Mouse (Mus musculus) embryonic facial prominence, embryonic 15.5 days (tissue): ENCODE measurements at regions not wholly inside any gene's neighbourhood (a gene's known extent, or its start where the extent isn't known, plus 50 kb on each side); places are given as distances from the start of the nearest gene placed in this dataset.

Experiments
- ATAC-seq: fragments of 200-750 bp; cut with Nextera tagmentation; 2 replicates; pipeline ENCODE4 v1.8.0; 2017; ENCODE audit warnings: low read depth, moderate TSS enrichment; ENCODE audit not compliant: insufficient number of reproducible peaks, low FRiP score, low TSS enrichment
- H3K27ac ChIP-seq: fragments of 300-500 bp; sonication (generic); replicated peaks from 2 replicates; pipeline ENCODE4 v1.5.1; 2015; ENCODE audit warnings: mild to moderate bottlenecking, inconsistent platforms
- H3K27me3 ChIP-seq: fragments of 300-500 bp; sonication (generic); 2 replicates; pipeline ENCODE4 v1.6.1; 2015; ENCODE audit warnings: inconsistent platforms
- H3K36me3 ChIP-seq: fragments of 300-500 bp; sonication (generic); 2 replicates; pipeline ENCODE4 v1.6.1; 2015; ENCODE audit warnings: mild to moderate bottlenecking, inconsistent platforms
- H3K4me1 ChIP-seq: fragments of 300-500 bp; sonication (generic); 2 replicates; pipeline ENCODE4 v1.6.1; 2015; ENCODE audit warnings: inconsistent platforms
- H3K4me2 ChIP-seq: fragments of 300-500 bp; sonication (generic); replicated peaks from 2 replicates; pipeline ENCODE4 v1.6.1; 2015; ENCODE audit warnings: mild to moderate bottlenecking, inconsistent platforms
- H3K4me3 ChIP-seq: fragments of 300-500 bp; sonication (generic); replicated peaks from 2 replicates; pipeline ENCODE4 v1.5.1; 2015; ENCODE audit warnings: mild to moderate bottlenecking, inconsistent platforms
- H3K9ac ChIP-seq: fragments of 300-500 bp; sonication (generic); 2 replicates; pipeline ENCODE4 v1.6.1; 2015; ENCODE audit warnings: inconsistent platforms
- H3K9me3 ChIP-seq: fragments of 300-500 bp; sonication (generic); replicated peaks from 2 replicates; pipeline ENCODE4 v1.6.1; 2016; ENCODE audit warnings: inconsistent platforms
- WGBS: fragments of 180-500 bp; shearing (Covaris S2); methylation state at CpG from one replicate; pipeline ENCODE4 v1.1.7; 2015; 5-methylcytosine and 5-hydroxymethylcytosine counted together

DNA sequence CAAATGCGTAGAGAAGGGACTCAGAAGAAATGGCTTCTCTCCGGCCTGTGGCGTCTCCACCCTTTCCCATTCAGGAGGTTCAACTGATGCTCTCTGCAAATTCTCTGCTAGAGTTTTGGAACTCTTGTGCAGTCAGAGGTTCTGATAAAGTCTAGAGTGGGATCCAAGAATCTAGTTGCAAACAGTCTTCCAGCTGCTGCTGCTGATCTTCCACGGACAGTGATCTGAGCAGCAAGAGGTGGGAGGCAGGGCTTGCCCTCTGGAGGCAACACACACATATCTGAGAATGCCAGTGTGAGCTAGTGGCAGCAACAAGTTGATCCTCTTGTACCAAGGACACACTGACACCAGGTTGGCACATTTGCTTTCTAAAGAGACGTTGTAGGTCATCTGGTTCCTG, 93.4 kb upstream of the Gas1 start:
- no peak for ATAC-seq
- Histone ChIP-seq H3K36me3 (no peaks in the 10 kb centered on the region), H3K4me3 (no peak overlapping the region), H3K9ac (no peak overlapping the region), H3K9me3 (peaks cover 7% of the 10 kb centered on the region), H3K4me1 (peaks cover 17% of the 10 kb centered on the region), H3K27ac (no peak overlapping the region), H3K27me3 (no peaks in the 10 kb centered on the region), H3K4me2 (no peak overlapping the region)
- 85% methylated on average over 5 of the region's 5 CpGs for WGBS

DNA sequence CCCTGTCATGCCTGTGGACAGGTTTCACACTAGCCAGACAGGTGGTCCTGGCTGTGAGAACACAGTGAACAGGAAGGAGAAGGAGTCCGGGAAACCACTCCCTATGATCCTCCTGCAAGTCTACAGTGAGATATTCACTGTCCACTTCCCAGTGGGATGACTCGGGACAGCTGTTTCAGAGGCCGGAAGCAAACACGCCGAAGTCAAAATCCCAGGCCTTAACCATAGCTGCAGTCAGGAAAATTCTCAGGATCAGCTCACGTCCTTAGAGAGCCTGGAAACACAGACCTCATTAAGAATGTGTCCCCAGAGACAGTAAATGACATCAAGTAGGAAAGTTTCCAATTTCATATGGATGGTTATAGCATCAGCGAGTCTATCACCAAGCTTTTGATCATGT, 96.2 kb upstream of the Gas1 start:
- Histone ChIP-seq H3K4me3 (no peak overlapping the region), H3K27me3 (no peaks in the 10 kb centered on the region), H3K27ac (no peak overlapping the region; the same call in 1 of the 2 replicates), H3K9ac (no peak overlapping the region), H3K4me2 (no peak overlapping the region), H3K36me3 (no peaks in the 10 kb centered on the region), H3K4me1 (no peaks in the 10 kb centered on the region), H3K9me3 (peaks cover 7% of the 10 kb centered on the region)
- no peak for ATAC-seq
- 58% methylated on average over 7 of the region's 7 CpGs for WGBS

DNA sequence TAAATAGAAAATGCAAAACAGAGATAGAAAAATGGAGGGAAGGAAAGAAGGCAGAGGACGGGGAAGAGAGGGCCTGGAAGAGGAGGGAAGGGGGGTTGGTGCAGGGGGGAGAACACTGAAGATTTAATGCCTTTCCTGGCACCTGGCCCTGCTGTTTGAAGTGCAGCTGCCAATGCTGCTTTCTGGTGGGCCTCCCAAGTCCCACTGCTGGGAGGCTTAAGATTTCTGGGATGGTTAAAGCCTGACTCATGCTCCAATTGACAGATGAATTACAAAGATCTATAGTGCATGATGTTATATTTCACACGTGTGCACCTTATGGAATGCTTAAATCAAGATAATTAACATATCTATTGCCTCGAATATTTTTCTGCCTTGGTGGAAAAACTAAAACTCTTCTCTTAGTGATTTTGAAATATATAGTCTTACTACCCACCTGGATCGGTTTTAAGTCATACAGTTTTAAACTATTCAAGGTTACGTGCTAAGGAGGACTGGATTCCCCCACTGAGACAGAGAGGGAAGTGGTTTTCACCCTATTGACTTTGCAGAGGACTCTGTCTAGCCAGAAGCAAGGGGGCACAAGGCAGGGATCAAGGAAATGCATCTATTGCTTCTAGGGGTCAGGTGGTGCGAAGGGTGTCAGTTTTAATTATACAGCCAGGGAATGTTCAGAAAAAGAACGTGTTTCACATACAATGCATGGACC, 105.5 kb upstream of the Gas1 start:
- Histone ChIP-seq H3K9ac (no peak overlapping the region), H3K27ac (peak overlapping the region; percentile 76), H3K36me3 (no peaks in the 10 kb centered on the region), H3K9me3 (no peaks in the 10 kb centered on the region), H3K4me3 (no peak overlapping the region), H3K4me1 (peaks cover 29% of the 10 kb centered on the region), H3K27me3 (no peaks in the 10 kb centered on the region), H3K4me2 (no peak overlapping the region)
- WGBS: 32% methylated on average over 7 of the region's 7 CpGs
- ATAC-seq: peak; percentile 85

DNA sequence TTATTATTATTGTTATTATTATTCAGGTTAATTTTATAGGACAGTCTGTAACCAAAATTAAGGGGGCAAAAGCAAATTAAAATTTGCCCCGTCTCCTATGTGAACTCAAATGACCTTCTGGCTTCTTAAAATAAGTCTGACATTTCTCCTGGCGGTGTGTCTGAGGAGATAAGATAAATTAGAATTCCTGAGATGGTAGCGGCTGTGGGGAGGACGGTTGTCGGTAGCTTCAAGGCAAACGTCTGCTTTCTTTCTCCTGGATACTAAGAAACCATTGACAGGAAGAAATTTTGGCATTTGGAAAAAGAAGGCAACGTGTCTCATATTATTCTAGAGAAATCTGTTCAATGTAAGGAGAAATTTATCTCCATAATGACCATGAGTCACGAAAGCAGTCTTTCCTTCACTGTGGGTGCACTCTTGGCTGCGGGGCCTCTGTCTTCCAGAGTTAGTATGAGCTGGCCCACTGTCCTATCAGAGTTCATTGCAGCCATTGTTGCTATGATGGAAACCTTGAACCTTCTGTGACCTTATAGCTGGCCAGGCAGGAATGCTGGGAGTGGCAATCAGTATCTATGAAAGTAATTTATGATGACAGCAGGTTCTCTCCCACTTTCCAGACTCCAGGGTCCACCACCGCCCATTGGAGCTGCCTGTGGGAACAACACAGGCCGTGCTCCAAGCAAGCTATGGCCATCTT, 109.5 kb upstream of the Gas1 start:
- Histone ChIP-seq H3K9ac (no peak overlapping the region), H3K4me2 (no peak overlapping the region), H3K4me3 (no peak overlapping the region), H3K4me1 (peaks cover 28% of the 10 kb centered on the region), H3K9me3 (no peaks in the 10 kb centered on the region), H3K36me3 (no peaks in the 10 kb centered on the region), H3K27me3 (no peaks in the 10 kb centered on the region), H3K27ac (no peak overlapping the region)
- 62% methylated on average over 11 of the region's 11 CpGs for WGBS
- no peak for ATAC-seq

DNA sequence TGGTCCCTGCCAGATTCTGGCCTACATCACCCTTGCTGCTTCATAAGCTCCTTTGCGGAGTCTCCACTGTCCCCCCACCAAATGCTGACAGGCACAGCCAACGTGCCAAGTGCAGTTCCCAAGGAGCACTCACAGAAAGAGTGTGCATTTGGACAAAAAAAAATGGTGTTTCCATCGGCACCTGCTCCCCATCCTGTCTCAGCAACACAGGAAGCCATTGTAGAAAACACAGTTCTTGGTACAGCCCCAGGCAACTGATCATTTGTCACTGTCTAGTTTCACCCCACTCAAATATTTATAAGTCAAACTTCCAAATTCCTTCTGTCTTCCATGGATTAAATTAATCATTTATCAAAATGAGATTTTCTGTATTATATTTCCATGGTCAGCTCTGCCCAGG, 112.5 kb upstream of the Gas1 start:
- Histone ChIP-seq H3K27me3 (no peaks in the 10 kb centered on the region), H3K9ac (no peak overlapping the region), H3K4me3 (no peak overlapping the region), H3K36me3 (no peaks in the 10 kb centered on the region), H3K9me3 (no peaks in the 10 kb centered on the region), H3K27ac (no peak overlapping the region), H3K4me1 (peaks cover 14% of the 10 kb centered on the region; the same call in 1 of the 2 replicates), H3K4me2 (no peak overlapping the region)
- WGBS: 50% methylated on average over 3 of the region's 3 CpGs
- no peak for ATAC-seq

DNA sequence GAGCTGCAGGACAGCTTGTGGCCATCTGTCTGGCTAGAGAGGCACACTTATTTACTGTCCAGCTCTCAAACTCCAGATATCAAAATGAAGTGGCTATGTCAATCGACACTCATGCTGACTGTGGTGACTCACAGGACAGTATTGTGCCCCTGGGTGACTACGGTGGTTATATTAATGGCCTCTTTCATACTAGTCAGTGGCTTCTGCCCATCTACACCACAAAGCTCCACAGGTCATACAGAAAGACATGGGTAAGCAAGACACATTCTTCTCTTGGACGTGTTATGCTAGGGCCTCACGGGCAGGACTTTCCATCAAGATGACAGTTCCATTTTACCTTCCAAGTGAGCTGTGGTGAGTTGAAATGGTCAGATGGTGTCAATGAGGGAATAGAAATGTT, 113.7 kb upstream of the Gas1 start:
- H3K9me3 ChIP-seq: no peaks in the 10 kb centered on the region
- no peaks in the 10 kb centered on the region for H3K27me3 ChIP-seq
- no peaks in the 10 kb centered on the region for H3K36me3 ChIP-seq
- 0 out of 2 replicates have a peak overlapping the region, but pooled peaks have one; percentile 17 for H3K27ac ChIP-seq
- H3K4me1 ChIP-seq: peaks cover 8% of the 10 kb centered on the region
- ATAC-seq: no peak
- no peak overlapping the region for H3K4me2 ChIP-seq
- H3K9ac ChIP-seq: no peak overlapping the region
- WGBS: 89% methylated on average over 4 of the region's 4 CpGs
- H3K4me3 ChIP-seq: no peak overlapping the region

DNA sequence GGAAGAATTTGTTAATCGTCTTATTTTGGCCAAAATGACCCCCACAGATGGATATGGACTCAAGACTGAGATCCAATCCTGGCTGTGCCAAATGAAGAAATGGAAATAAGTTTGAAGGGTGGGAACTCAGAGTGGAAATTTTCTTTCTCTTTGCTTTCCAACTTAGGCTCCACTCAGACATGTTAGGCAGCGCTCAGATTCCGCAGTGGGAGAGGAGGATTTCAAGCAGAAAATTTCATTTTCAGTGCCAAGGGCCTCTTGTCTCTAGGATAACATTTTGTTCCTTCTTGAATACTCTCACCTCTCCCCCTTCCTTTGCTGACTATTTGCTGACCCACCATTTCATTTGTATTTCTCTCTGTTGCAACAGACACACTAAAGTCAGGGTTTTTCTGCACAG, 114.2 kb upstream of the Gas1 start:
- no peaks in the 10 kb centered on the region for H3K9me3 ChIP-seq
- WGBS: 50% methylated on average over 3 of the region's 3 CpGs

DNA sequence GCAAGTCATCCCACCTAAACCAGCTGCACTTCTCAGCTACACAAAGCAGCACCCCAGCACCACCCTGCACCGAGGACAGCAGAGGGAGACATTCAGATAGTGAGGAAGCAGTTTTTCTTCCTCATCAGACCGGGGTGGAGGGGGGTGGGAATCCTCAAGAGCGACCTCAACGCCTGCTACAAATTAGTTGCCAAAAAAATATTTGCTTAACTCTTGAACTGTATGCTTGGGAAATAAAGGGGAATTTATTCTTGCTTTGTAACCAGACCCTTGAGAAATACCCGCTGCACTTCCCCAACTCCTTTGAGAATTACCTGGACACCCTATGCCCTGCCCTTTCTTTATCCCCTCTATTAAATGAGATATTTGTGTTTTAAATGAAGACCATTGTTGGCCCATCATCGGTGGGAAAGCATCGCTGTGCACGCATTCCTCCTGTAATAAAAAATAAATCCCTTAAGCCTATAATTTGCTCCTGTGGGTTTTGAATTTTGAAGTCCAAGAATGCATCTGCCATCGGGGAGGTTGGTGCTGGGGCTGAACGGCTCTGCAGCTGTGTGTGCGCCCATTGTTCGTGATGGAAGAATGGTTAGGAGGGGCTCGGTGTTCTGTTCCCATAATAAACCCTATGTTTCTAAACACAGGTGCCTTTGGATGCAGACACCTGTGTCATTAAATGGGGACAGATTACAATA, 119.2 kb upstream of the Gas1 start:
- peaks cover 19% of the 10 kb centered on the region for H3K4me1 ChIP-seq
- ATAC-seq: peak; percentile 65; the same call in 1 of the 2 replicates
- 21% methylated on average over 13 of the region's 13 CpGs for WGBS
- H3K4me3 ChIP-seq: no peak overlapping the region
- no peaks in the 10 kb centered on the region for H3K27me3 ChIP-seq
- H3K4me2 ChIP-seq: no peak overlapping the region
- H3K27ac ChIP-seq: peak overlapping the region; percentile 22; the same call in 1 of the 2 replicates
- no peak overlapping the region for H3K9ac ChIP-seq
- no peaks in the 10 kb centered on the region for H3K36me3 ChIP-seq
- H3K9me3 ChIP-seq: no peaks in the 10 kb centered on the region

More for the DNA sequence above, 114.2 kb upstream of the Gas1 start:
- Histone ChIP-seq H3K4me3 (no peak overlapping the region), H3K27ac (peak overlapping the region; percentile 44; the same call in 1 of the 2 replicates), H3K9ac (no peak overlapping the region), H3K36me3 (no peaks in the 10 kb centered on the region), H3K4me2 (no peak overlapping the region), H3K4me1 (peaks cover 13% of the 10 kb centered on the region), H3K27me3 (no peaks in the 10 kb centered on the region)
- no peak for ATAC-seq

DNA sequence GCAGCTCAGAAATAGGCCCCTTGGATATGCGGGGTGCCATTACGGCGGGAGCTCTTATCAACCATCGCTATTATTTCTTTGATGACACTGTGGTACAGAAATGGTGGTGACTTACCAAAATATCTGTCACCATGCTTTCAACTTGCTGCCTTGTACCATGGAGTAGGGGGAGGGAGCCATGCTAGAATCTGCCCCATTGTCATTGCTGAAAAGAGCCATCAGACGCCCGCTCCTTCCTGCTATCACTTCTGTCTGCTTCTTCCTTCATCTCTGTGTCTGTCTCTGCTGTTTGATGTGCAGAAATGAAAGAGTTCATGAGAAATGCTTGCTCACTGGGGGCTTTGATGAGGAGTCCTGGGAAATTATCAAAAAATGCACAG, 119.7 kb upstream of the Gas1 start:
- no peaks in the 10 kb centered on the region for H3K9me3 ChIP-seq
- H3K36me3 ChIP-seq: no peaks in the 10 kb centered on the region
- no peak overlapping the region for H3K9ac ChIP-seq
- no peak overlapping the region for H3K4me3 ChIP-seq
- no peak for ATAC-seq
- H3K4me1 ChIP-seq: peaks cover 19% of the 10 kb centered on the region
- H3K27ac ChIP-seq: peak overlapping the region; percentile 22; the same call in 1 of the 2 replicates
- H3K27me3 ChIP-seq: no peaks in the 10 kb centered on the region
- 76% methylated on average over 6 of the region's 6 CpGs for WGBS
- no peak overlapping the region for H3K4me2 ChIP-seq

DNA sequence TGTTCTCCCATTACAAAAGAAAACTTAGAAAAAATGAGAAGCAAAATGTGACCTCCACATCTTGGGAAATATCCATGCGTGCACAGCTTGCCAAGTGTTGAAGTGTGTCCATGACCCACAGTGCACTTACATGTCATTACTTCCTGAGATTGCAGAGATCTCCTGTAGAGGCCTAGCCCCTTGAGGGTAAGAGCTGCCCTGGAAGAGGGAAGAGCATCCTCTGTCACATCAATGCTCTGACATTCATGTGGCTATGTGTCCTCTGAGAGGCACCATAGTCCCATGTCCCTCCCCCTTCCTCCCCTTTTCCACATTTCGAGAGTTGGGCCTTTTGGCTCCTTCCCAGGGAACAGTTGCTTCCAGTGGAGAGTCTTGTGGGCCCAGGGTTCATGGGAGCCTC, 121.4 kb upstream of the Gas1 start:
- peak overlapping the region; percentile 30; the same call in 1 of the 2 replicates for H3K27ac ChIP-seq
- ATAC-seq: no peak
- H3K4me2 ChIP-seq: no peak overlapping the region
- no peak overlapping the region for H3K4me3 ChIP-seq
- H3K9ac ChIP-seq: no peak overlapping the region
- WGBS: 64% methylated on average over 2 of the region's 2 CpGs
- peaks cover 22% of the 10 kb centered on the region for H3K4me1 ChIP-seq
- H3K9me3 ChIP-seq: no peaks in the 10 kb centered on the region
- H3K36me3 ChIP-seq: no peaks in the 10 kb centered on the region
- no peaks in the 10 kb centered on the region for H3K27me3 ChIP-seq

DNA sequence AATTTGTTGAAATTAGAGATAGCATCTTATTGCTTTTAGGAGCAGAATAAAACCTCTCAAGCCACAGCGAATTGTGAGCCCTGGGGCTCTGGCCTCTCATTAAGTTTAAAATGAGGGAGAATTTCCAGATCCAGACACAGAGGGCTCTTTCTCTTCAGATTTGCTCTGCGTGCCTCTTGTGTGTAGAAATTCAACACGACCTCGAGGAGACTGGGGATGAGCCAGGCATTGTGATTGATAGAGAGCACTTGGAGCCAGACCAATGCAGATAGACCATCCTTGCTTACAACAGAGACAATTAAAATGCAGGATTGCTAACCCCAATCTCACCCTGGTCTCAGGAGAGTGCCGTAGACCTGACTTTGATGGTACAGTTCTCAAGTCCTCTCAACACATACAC, 121.9 kb upstream of the Gas1 start:
- Histone ChIP-seq H3K4me3 (no peak overlapping the region), H3K27me3 (no peaks in the 10 kb centered on the region), H3K9me3 (no peaks in the 10 kb centered on the region), H3K9ac (no peak overlapping the region), H3K27ac (no peak overlapping the region; the same call in 1 of the 2 replicates), H3K4me1 (peaks cover 27% of the 10 kb centered on the region), H3K4me2 (no peak overlapping the region), H3K36me3 (no peaks in the 10 kb centered on the region)
- WGBS: 34% methylated on average over 5 of the region's 5 CpGs
- no peak for ATAC-seq
